Mouse (Mus musculus): ENCODE results near the gene Gm10153.
"Not testable (repeated sequence)": the region's sequence is repeated elsewhere in the genome, so short reads cannot be mapped to it uniquely, and the experiment has no call there.

The Gm10153 gene

GRCm38 (mm10) chr7:142144507-142144906 lies 45.7 kb downstream of the Gm10153 start, which contains the start of gene Gm45337:
Gene Gm45337 (minus strand): TSS chr7:142144607.
- no peak for DNase-seq (ENCODE audit: low spot score in 2 of 2)

DNA sequence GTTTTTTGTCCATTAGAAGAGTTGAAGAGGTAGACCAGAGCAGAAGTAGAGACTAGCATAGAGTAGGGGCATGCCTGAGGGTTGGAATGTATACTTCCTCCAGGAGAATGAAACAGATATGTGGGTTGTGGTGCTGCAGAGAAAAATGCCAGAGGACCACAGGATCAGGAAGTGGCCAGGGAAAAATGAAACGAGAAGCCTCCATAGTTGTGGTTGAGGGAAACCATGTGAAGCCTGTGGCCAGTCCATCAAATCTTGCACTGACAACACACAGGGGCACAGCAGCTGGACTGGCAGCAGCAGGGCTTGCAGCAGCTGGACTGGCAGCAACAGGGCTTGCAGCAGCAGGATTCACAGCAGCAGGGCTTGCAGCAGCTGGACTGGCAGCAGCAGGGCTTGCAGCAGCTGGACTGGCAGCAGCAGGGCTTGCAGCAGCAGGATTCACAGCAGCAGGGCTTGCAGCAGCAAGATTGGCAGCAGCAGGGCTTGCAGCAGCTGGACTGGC lies 46.6 kb downstream of the Gm10153 start:
- not testable (repeated sequence) for DNase-seq (ENCODE audit: low spot score in 2 of 2)

DNA sequence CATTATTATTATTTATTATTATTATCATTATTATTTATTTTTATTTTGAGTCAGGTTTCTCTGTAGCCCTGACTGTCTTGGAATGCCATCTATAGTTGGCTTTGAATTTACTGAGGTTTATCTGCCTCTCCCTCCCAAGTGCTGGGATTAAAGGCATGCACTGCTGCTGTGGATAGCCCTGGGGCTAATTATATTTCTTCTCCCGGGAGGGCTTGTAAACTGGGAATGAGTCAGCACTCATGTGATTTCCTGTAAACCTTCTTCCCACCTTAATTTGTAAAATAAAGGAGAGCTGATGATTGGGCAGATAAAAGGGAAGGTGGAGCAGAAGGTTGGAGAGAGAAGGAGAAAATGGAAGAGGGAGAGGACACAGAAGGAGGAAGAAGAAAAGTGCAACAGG lies 49.5 kb downstream of the Gm10153 start:
- no peak for DNase-seq (ENCODE audit: low spot score in 2 of 2)
